Mouse (Mus musculus): ENCODE data around the gene Icos.

Icos gene
- long read RNA-seq, experiment 1 = 0 reads
- long read RNA-seq, experiment 2 = 0 reads

- intact Hi-C loops (cut with DNase I) = no loop called here
Measured at GRCm38 (mm10) chr1:60977641-60978040, at the start of gene Icos. Gene Icos, plus strand, starts transcription at chr1:60977927.

GRCm38 (mm10) chr1:60929036-60929435, 48.7 kb upstream of the Icos start:
- intact Hi-C loops (cut with DNase I) = no loop called here

- intact Hi-C loops (cut with DNase I) = no loop called here
Measured at GRCm38 (mm10) chr1:60930397-60930796, 47.3 kb upstream of the Icos start.

- intact Hi-C loops (cut with DNase I) = no loop called here
Measured at GRCm38 (mm10) chr1:60935968-60936581, 41.7 kb upstream of the Icos start.

GRCm38 (mm10) chr1:60936963-60937711, 40.6 kb upstream of the Icos start:
- intact Hi-C loops (cut with DNase I) = no loop called here

GRCm38 (mm10) chr1:60938256-60938655, 39.5 kb upstream of the Icos start:
- intact Hi-C loops (cut with DNase I) = no loop called here

GRCm38 (mm10) chr1:60938974-60939373, 38.8 kb upstream of the Icos start:
- intact Hi-C loops (cut with DNase I) = no loop called here

- intact Hi-C loops (cut with DNase I) = loop anchor here (10.0 kb wide), 1 partner anchor 165 kb away; no protein-coding TSS in a partner anchor
Measured at GRCm38 (mm10) chr1:60940023-60940422, 37.7 kb upstream of the Icos start.

GRCm38 (mm10) chr1:60940620-60941019, 37.1 kb upstream of the Icos start:
- intact Hi-C loops (cut with DNase I) = loop anchor here (10.0 kb wide), 1 partner anchor 166 kb away; no protein-coding TSS in a partner anchor

- intact Hi-C loops (cut with DNase I) = loop anchor here (10.0 kb wide), 1 partner anchor 167 kb away; no protein-coding TSS in a partner anchor
Measured at GRCm38 (mm10) chr1:60941056-60942048, 36.4 kb upstream of the Icos start.

- intact Hi-C loops (cut with DNase I) = loop anchor here (10.0 kb wide), 1 partner anchor 168 kb away; no protein-coding TSS in a partner anchor
Measured at GRCm38 (mm10) chr1:60942921-60943320, 34.8 kb upstream of the Icos start.

- intact Hi-C loops (cut with DNase I) = loop anchor here (10.0 kb wide), 1 partner anchor 171 kb away; no protein-coding TSS in a partner anchor
Measured at GRCm38 (mm10) chr1:60945633-60946401, 31.9 kb upstream of the Icos start.

GRCm38 (mm10) chr1:60948112-60948511, 29.6 kb upstream of the Icos start:
- intact Hi-C loops (cut with DNase I) = loop anchor here (10.0 kb wide), 1 partner anchor 173 kb away; no protein-coding TSS in a partner anchor

GRCm38 (mm10) chr1:60952958-60953357, 24.8 kb upstream of the Icos start:
- intact Hi-C loops (cut with DNase I) = no loop called here

GRCm38 (mm10) chr1:60953686-60954085, 24.0 kb upstream of the Icos start:
- intact Hi-C loops (cut with DNase I) = no loop called here

GRCm38 (mm10) chr1:60954759-60955158, 23.0 kb upstream of the Icos start:
- intact Hi-C loops (cut with DNase I) = no loop called here

GRCm38 (mm10) chr1:60955186-60955585, 22.5 kb upstream of the Icos start:
- intact Hi-C loops (cut with DNase I) = no loop called here

- intact Hi-C loops (cut with DNase I) = no loop called here
Measured at GRCm38 (mm10) chr1:60956196-60956595, 21.5 kb upstream of the Icos start.

- intact Hi-C loops (cut with DNase I) = no loop called here
Measured at GRCm38 (mm10) chr1:60958287-60958686, 19.4 kb upstream of the Icos start.

- intact Hi-C loops (cut with DNase I) = no loop called here
Measured at GRCm38 (mm10) chr1:60959246-60959645, 18.5 kb upstream of the Icos start.

All from adrenal gland (tissue).